Mouse (Mus musculus) midbrain, embryonic 12.5 days (tissue): ENCODE data around the gene Uts2. TPM values are rescaled to one million over a fixed set of nuclear protein-coding genes. Genes with fewer than 3 reads are reported as not detected.
"Not testable (repeated sequence)": the region's sequence is repeated elsewhere in the genome, so short reads cannot be mapped to it uniquely, and the experiment has no call there.

Experiments
- ATAC-seq: fragments of 200-750 bp; cut with Nextera tagmentation; 2 replicates; pipeline ENCODE4 v1.8.0; 2017; ENCODE audit warnings: low read depth, moderate TSS enrichment, moderate library complexity; ENCODE audit not compliant: low FRiP score
- H3K27ac ChIP-seq: fragments of 300-500 bp; sonication (generic); replicated peaks from 2 replicates; pipeline ENCODE4 v1.5.1; 2016; ENCODE audit warnings: mild to moderate bottlenecking
- H3K27me3 ChIP-seq: fragments of 300-500 bp; sonication (generic); 2 replicates; pipeline ENCODE4 v1.6.1; 2016; ENCODE audit warnings: mild to moderate bottlenecking
- H3K36me3 ChIP-seq: fragments of 300-500 bp; sonication (generic); 2 replicates; pipeline ENCODE4 v1.6.1; 2016
- H3K4me1 ChIP-seq: fragments of 300-500 bp; sonication (generic); 2 replicates; pipeline ENCODE4 v1.6.1; 2016
- H3K4me2 ChIP-seq: fragments of 300-500 bp; sonication (generic); replicated peaks from 2 replicates; pipeline ENCODE4 v1.6.1; 2016; ENCODE audit warnings: mild to moderate bottlenecking, moderate library complexity
- H3K4me3 ChIP-seq: fragments of 300-500 bp; sonication (generic); 2 replicates; pipeline ENCODE4 v1.5.1; 2016; ENCODE audit warnings: mild to moderate bottlenecking
- H3K9ac ChIP-seq: fragments of 300-500 bp; sonication (generic); replicated peaks from 2 replicates; pipeline ENCODE4 v1.6.1; 2016; ENCODE audit warnings: mild to moderate bottlenecking, moderate library complexity
- H3K9me3 ChIP-seq: fragments of 300-500 bp; sonication (generic); 2 replicates; pipeline ENCODE4 v1.6.1; 2016; ENCODE audit warnings: mild to moderate bottlenecking
- WGBS: fragments of 180-500 bp; shearing (Covaris S2); methylation state at CpG from one replicate; pipeline ENCODE4 v1.1.7; 2016; 5-methylcytosine and 5-hydroxymethylcytosine counted together
- polyA plus RNA-seq: library from polyadenylated mRNA; unstranded; fragments of >200 nt; fragmentation: Nextera tagmentation; extraction: Ambion mirVana; gene quantifications from 2 replicates; pipeline ENCODE4 v1.2.1, GENCODE M21; 2016

The Uts2 gene
- polyA plus RNA-seq, 1 experiment from 2014 or later = not detected

DNA sequence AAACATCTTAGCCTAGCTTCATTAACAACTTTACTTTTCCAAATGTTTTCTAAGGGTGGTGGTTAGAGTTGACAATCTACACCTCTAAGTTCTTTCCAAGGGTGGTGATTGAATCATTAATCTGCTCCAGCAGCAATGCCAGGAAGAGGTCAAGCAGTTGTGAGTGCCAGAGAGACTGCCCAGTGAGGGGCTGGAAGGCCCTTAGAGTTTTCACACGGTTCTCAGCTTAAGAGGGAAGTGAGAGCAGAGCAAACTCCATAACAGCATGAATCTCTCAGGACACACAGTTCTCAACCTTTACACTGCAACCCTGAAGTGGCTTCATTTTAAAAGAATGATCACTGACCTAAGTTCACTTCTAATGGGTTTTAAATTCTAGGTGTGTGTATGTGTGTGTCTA is 21.8 kb upstream of the Uts2 start:
- H3K36me3 ChIP-seq = no peaks in the 10 kb centered on the region
- no peak for ATAC-seq
- no peak overlapping the region for H3K4me2 ChIP-seq
- H3K9me3 ChIP-seq = no peaks in the 10 kb centered on the region
- no peak overlapping the region for H3K9ac ChIP-seq
- WGBS = 41% methylated on average over 1 of the region's 1 CpGs
- H3K27ac ChIP-seq = no peak overlapping the region
- no peaks in the 10 kb centered on the region for H3K27me3 ChIP-seq
- H3K4me1 ChIP-seq = no peaks in the 10 kb centered on the region
- H3K4me3 ChIP-seq = no peak overlapping the region

DNA sequence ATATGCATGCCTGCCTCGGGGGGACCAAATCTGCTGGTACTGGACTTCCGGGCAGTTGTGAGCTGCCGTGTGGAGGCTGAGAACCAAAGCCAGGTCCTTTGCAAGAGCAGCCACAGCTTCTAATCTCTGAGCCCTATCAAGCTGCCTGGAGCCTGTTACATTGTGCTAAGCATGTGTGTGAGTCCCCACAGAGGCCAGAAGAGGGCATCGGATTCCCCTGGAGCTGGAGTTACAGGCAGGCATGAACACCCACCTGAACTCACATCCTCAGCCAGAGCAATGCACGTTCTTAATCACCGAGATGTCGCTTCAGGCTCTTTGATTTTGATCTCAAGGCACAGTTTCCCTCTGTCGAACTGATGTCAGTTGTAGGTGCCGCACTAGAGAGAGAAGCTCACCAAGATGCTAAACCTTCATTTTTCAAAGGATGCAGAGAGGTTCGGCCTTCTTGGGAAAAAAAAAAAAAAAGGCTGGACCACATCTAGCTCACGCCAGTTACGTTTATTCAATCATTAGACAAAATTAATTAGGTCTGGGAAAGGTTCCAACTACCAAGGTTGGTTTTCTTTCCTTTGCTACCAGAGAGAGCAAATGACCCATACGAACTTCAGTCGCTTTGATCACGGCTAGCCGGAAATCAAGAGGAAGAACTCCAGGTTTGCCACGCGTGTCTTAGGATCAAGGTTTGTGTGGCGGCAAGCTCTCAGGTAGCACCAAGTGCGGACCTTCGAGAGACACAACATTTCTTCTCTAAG is 18.6 kb upstream of the Uts2 start:
- ATAC-seq = no peak
- WGBS = 92% methylated on average over 21 of the region's 21 CpGs
- H3K9ac ChIP-seq = no peak overlapping the region

DNA sequence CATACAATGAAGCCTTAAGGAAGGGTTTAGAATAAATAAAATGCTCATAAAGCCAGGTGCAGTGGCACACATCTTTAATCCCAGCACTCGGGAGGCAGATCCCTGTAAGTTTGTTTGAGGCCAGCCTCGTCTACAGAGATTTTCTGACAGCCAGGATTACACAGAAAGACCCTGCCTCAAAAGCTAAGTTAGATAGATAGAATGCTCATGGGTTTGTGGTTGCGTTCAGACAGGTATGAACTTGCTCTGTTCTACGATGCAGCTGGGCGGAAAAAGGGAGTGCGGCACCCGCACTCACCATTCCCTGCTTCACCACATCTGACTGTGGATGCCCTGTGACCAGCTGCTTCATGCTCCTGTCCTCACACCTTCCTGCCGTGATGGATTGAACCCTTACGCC is 17.4 kb upstream of the Uts2 start:
- no peak overlapping the region for H3K9ac ChIP-seq
- no peak overlapping the region for H3K27ac ChIP-seq
- H3K36me3 ChIP-seq = no peaks in the 10 kb centered on the region
- H3K27me3 ChIP-seq = no peaks in the 10 kb centered on the region
- no peaks in the 10 kb centered on the region for H3K9me3 ChIP-seq
- no peak overlapping the region for H3K4me2 ChIP-seq
- no peak for ATAC-seq
- 86% methylated on average over 9 of the region's 9 CpGs for WGBS
- H3K4me1 ChIP-seq = no peaks in the 10 kb centered on the region
- no peak overlapping the region for H3K4me3 ChIP-seq

More for the DNA sequence above, 18.6 kb upstream of the Uts2 start:
- H3K4me3 ChIP-seq = no peak overlapping the region
- H3K9me3 ChIP-seq = no peaks in the 10 kb centered on the region
- no peaks in the 10 kb centered on the region for H3K4me1 ChIP-seq
- H3K27ac ChIP-seq = no peak overlapping the region
- no peaks in the 10 kb centered on the region for H3K36me3 ChIP-seq
- H3K27me3 ChIP-seq = no peaks in the 10 kb centered on the region
- no peak overlapping the region for H3K4me2 ChIP-seq

- no peaks in the 10 kb centered on the region for H3K4me1 ChIP-seq
- H3K9ac ChIP-seq = no peak overlapping the region
- no peak overlapping the region for H3K4me3 ChIP-seq
- H3K27ac ChIP-seq = no peak overlapping the region
- 94% methylated on average over 5 of the region's 5 CpGs for WGBS
- no peak for ATAC-seq
- H3K4me2 ChIP-seq = no peak overlapping the region
- no peaks in the 10 kb centered on the region for H3K36me3 ChIP-seq
- no peaks in the 10 kb centered on the region for H3K27me3 ChIP-seq
- H3K9me3 ChIP-seq = no peaks in the 10 kb centered on the region
Measured at GRCm38 (mm10) chr4:150980153-150980552, 16.7 kb upstream of the Uts2 start.

DNA sequence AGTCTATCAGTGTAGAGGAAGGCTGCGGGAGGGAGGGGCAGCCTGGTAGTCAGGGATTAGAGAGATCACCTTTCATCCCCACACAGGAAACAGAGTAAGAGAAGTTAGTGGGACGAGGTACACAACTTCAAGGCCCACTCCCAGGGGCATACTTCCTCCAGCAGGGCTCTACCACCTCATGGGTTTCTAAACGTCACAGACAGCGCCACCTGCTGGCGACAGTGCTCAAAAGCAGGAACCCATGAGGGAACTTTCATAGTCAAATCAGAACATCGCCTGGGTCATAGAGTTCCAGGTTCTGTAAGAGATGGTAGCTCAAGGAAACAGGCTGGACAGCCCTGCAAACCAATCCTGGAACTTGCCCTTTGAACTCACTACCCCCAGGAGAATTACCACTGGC is 6.7 kb upstream of the Uts2 start:
- H3K27ac ChIP-seq = no peak overlapping the region
- H3K9ac ChIP-seq = no peak overlapping the region
- H3K4me2 ChIP-seq = no peak overlapping the region
- WGBS = 46% methylated on average over 6 of the region's 6 CpGs
- ATAC-seq = no peak
- no peak overlapping the region for H3K4me3 ChIP-seq
- H3K36me3 ChIP-seq = no peaks in the 10 kb centered on the region
- H3K9me3 ChIP-seq = no peaks in the 10 kb centered on the region
- H3K4me1 ChIP-seq = no peaks in the 10 kb centered on the region
- no peaks in the 10 kb centered on the region for H3K27me3 ChIP-seq

GRCm38 (mm10) chr4:150998626-150999025 is 1.7 kb downstream of the Uts2 start:
- 92% methylated on average over 9 of the region's 9 CpGs for WGBS
- ATAC-seq = no peak
- Histone ChIP-seq H3K4me2 (no peak overlapping the region), H3K36me3 (no peaks in the 10 kb centered on the region), H3K27ac (no peak overlapping the region), H3K9ac (no peak overlapping the region), H3K27me3 (no peaks in the 10 kb centered on the region), H3K9me3 (no peaks in the 10 kb centered on the region), H3K4me3 (no peak overlapping the region), H3K4me1 (no peaks in the 10 kb centered on the region)

GRCm38 (mm10) chr4:151001397-151001796 is 4.5 kb downstream of the Uts2 start:
- H3K9me3 ChIP-seq = no peaks in the 10 kb centered on the region
- H3K9ac ChIP-seq = no peak overlapping the region
- no peaks in the 10 kb centered on the region for H3K27me3 ChIP-seq
- H3K4me2 ChIP-seq = no peak overlapping the region
- WGBS = 80% methylated on average over 13 of the region's 13 CpGs
- H3K4me1 ChIP-seq = no peaks in the 10 kb centered on the region
- no peaks in the 10 kb centered on the region for H3K36me3 ChIP-seq
- ATAC-seq = no peak
- H3K27ac ChIP-seq = no peak overlapping the region
- no peak overlapping the region for H3K4me3 ChIP-seq

DNA sequence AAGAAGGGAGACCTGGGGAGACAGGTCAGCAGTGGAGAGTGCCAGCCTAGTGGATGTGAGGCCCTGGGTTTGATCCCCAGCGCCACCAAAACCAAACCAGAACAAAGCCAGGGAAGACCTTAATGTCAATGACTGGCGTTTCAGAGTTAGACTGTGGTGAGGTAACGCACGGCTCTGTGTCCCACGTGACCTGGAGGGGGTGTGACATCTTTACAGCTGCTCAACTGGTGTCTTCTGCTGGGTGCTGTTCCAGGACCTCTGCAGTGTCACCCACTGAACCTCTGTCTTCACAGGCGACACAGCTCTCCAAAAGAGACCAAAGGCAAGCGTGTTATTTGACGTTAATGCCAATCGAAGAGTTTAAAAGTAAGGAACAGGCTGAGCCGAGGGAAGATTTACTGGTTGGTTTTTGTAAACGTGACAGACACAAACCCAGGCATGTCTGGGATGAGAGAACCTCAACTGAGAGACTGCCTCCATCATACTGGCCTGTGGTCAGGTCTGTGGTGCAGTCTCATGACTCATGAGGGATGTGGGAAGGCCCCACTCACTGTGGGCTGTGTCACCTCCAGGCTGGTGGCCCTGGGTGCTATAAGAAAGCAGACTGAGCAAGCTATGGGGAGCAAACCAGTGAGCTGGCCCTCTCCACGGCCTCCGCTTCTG is 8.9 kb downstream of the Uts2 start:
- no peak for ATAC-seq
- 94% methylated on average over 13 of the region's 13 CpGs for WGBS

GRCm38 (mm10) chr4:151006945-151007344 is 10.0 kb downstream of the Uts2 start:
- Histone ChIP-seq H3K4me2 (no peak overlapping the region), H3K4me3 (no peak overlapping the region), H3K4me1 (no peaks in the 10 kb centered on the region), H3K27ac (no peak overlapping the region), H3K9me3 (no peaks in the 10 kb centered on the region), H3K27me3 (no peaks in the 10 kb centered on the region), H3K36me3 (0 out of 2 replicates have a peak, but pooled peaks cover 5% of the 10 kb centered on the region), H3K9ac (no peak overlapping the region)
- 46% methylated on average over 6 of the region's 6 CpGs for WGBS
- ATAC-seq = no peak

More for the DNA sequence above, 8.9 kb downstream of the Uts2 start:
- H3K36me3 ChIP-seq = 0 out of 2 replicates have a peak, but pooled peaks cover 5% of the 10 kb centered on the region
- no peak overlapping the region for H3K4me3 ChIP-seq
- H3K9ac ChIP-seq = no peak overlapping the region
- no peak overlapping the region for H3K27ac ChIP-seq
- H3K4me2 ChIP-seq = no peak overlapping the region
- no peaks in the 10 kb centered on the region for H3K27me3 ChIP-seq
- no peaks in the 10 kb centered on the region for H3K4me1 ChIP-seq
- H3K9me3 ChIP-seq = no peaks in the 10 kb centered on the region

GRCm38 (mm10) chr4:151010316-151010715 is 13.4 kb downstream of the Uts2 start:
- 89% methylated on average over 7 of the region's 7 CpGs for WGBS
- Histone ChIP-seq H3K9me3 (no peaks in the 10 kb centered on the region), H3K4me1 (no peaks in the 10 kb centered on the region), H3K4me2 (no peak overlapping the region), H3K9ac (no peak overlapping the region), H3K27me3 (no peaks in the 10 kb centered on the region), H3K27ac (no peak overlapping the region), H3K4me3 (no peak overlapping the region), H3K36me3 (0 out of 2 replicates have a peak, but pooled peaks cover 8% of the 10 kb centered on the region)
- no peak for ATAC-seq

GRCm38 (mm10) chr4:151015946-151016345 is 19.0 kb downstream of the Uts2 start:
- H3K36me3 ChIP-seq = 0 out of 2 replicates have a peak, but pooled peaks cover 7% of the 10 kb centered on the region
- H3K27me3 ChIP-seq = no peaks in the 10 kb centered on the region
- no peak overlapping the region for H3K9ac ChIP-seq
- H3K4me2 ChIP-seq = no peak overlapping the region
- H3K4me3 ChIP-seq = no peak overlapping the region
- WGBS = 88% methylated on average over 10 of the region's 10 CpGs
- H3K9me3 ChIP-seq = no peaks in the 10 kb centered on the region
- H3K27ac ChIP-seq = no peak overlapping the region
- ATAC-seq = no peak
- no peaks in the 10 kb centered on the region for H3K4me1 ChIP-seq

DNA sequence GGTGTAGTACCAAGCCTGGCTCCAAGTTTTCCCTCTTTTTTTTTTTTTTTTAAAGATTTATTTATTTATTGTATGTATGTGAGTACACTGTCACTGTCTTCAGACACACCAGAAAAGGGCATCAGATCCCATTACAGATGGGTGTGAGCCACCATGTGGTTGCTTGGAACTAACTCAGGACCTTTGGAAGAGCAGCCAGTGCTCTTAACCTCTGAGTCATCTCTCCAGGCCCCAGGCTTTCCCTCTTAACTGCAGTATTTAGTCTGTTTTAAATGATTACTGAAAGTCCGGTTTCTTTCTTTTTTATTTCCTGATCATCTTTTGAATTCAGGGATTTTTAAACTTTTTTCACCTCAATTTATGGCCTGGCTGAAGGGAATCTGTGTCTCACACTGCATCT is 20.5 kb downstream of the Uts2 start:
- H3K9ac ChIP-seq, H3K27me3 ChIP-seq, H3K4me2 ChIP-seq, H3K27ac ChIP-seq, H3K36me3 ChIP-seq, ATAC-seq, H3K9me3 ChIP-seq, H3K4me1 ChIP-seq, H3K4me3 ChIP-seq: not testable (repeated sequence)
- WGBS = 94% methylated on average over 1 of the region's 1 CpGs
